Mouse (Mus musculus) stomach, embryonic 16.5 days (tissue): ENCODE measurements at regions not wholly inside any gene's neighbourhood (a gene's known extent, or its start where the extent isn't known, plus 50 kb on each side); places are given as distances from the start of the nearest gene placed in this dataset.

Experiments
- ATAC-seq: fragments of 200-750 bp; cut with Nextera tagmentation; 2 replicates; pipeline ENCODE4 v1.8.0; 2017; ENCODE audit warnings: moderate number of reproducible peaks, moderate TSS enrichment; ENCODE audit not compliant: insufficient read depth, low FRiP score
- H3K27ac ChIP-seq: fragments of 300-500 bp; sonication (generic); 2 replicates; pipeline ENCODE4 v1.5.1; 2014; ENCODE audit warnings: low read length
- H3K27me3 ChIP-seq: fragments of 300-500 bp; sonication (generic); 2 replicates; pipeline ENCODE4 v1.6.1; 2014; ENCODE audit warnings: low read length, control low read depth, mixed read lengths; ENCODE audit not compliant: control insufficient read depth, insufficient read depth
- H3K36me3 ChIP-seq: fragments of 300-500 bp; sonication (generic); 2 replicates; pipeline ENCODE4 v1.6.1; 2014; ENCODE audit warnings: low read length; ENCODE audit not compliant: control insufficient read depth, insufficient read depth
- H3K4me1 ChIP-seq: fragments of 300-500 bp; sonication (generic); 2 replicates; pipeline ENCODE4 v1.6.1; 2014; ENCODE audit warnings: low read length, control low read depth, mixed read lengths; ENCODE audit not compliant: control insufficient read depth, insufficient read depth
- H3K4me2 ChIP-seq: fragments of 300-500 bp; sonication (generic); 2 replicates; pipeline ENCODE4 v1.6.1; 2014; ENCODE audit warnings: low read depth, low read length, mixed read lengths
- H3K4me3 ChIP-seq: fragments of 300-500 bp; sonication (generic); replicated peaks from 2 replicates; pipeline ENCODE4 v1.5.1; 2014; ENCODE audit warnings: mild to moderate bottlenecking, low read length
- H3K9ac ChIP-seq: fragments of 300-500 bp; sonication (generic); 2 replicates; pipeline ENCODE4 v1.6.1; 2014; ENCODE audit warnings: low read length
- H3K9me3 ChIP-seq: fragments of 300-500 bp; sonication (generic); replicated peaks from 2 replicates; pipeline ENCODE4 v1.6.1; 2016; ENCODE audit warnings: low read length, control low read depth; ENCODE audit not compliant: control insufficient read depth
- WGBS: fragments of 180-500 bp; shearing (Covaris S2); extraction: QIAGEN DNeasy Blood & Tissue Kit; methylation state at CpG from one replicate; pipeline ENCODE4 v1.1.7; 2014; 5-methylcytosine and 5-hydroxymethylcytosine counted together

DNA sequence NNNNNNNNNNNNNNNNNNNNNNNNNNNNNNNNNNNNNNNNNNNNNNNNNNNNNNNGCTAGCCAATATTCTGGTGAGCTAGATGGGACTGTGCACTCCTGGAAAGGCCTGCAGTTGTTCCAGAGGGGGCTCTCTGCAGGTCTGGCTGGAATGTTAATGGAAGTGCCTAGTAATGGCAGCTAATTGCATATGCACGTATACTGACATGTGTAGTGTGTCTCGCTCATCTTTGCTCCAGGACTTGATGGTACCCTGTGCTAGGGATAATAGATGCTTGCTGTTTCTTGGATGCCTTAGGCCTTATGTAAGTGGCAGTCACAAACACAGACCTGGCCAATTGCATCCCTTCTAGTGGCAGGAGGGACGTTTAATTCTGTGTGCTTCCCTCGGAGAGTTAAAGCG lies 560.0 kb upstream of the 3110018I06Rik start:
- Histone ChIP-seq H3K9ac (no peak overlapping the region), H3K4me2 (no peak overlapping the region), H3K4me3 (no peak overlapping the region), H3K9me3 (no peaks in the 10 kb centered on the region), H3K27me3 (no peaks in the 10 kb centered on the region), H3K4me1 (no peaks in the 10 kb centered on the region), H3K36me3 (no peaks in the 10 kb centered on the region), H3K27ac (no peak overlapping the region)
- 75% methylated on average over 5 of the region's 5 CpGs for WGBS
- no peak for ATAC-seq

- 66% methylated on average over 13 of the region's 13 CpGs for WGBS
Observed at GRCm38 (mm10) chr12:106929161-106929560, 559.3 kb upstream of the 3110018I06Rik start.

DNA sequence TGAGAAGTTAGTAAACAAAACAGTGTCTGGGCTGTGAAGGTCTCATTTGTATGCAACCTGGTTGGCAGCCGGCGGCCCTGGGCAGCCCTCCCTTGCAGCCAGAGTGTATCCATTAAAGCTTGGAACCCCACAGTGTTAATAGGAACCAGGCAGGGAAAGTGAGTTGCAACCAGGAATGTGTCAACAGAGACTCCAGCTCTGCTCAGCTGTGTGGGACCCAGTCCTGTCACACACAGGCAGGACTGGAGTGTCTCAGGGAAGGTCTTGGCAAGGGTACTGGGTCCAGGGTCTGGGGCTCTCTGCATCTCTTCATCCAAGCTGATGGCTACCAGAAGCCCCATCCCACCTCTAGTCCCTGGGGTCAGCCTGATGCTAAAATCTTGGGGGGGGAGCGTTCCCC lies 556.8 kb upstream of the 3110018I06Rik start:
- 75% methylated on average over 3 of the region's 3 CpGs for WGBS
- Histone ChIP-seq H3K27ac (no peak overlapping the region), H3K36me3 (no peaks in the 10 kb centered on the region), H3K4me2 (no peak overlapping the region), H3K9ac (no peak overlapping the region), H3K4me1 (no peaks in the 10 kb centered on the region), H3K9me3 (no peaks in the 10 kb centered on the region), H3K4me3 (no peak overlapping the region), H3K27me3 (no peaks in the 10 kb centered on the region)
- ATAC-seq: no peak

More at GRCm38 (mm10) chr12:106929161-106929560, 559.3 kb upstream of the 3110018I06Rik start:
- no peaks in the 10 kb centered on the region for H3K27me3 ChIP-seq
- H3K9me3 ChIP-seq: no peaks in the 10 kb centered on the region
- H3K36me3 ChIP-seq: no peaks in the 10 kb centered on the region
- no peaks in the 10 kb centered on the region for H3K4me1 ChIP-seq
- H3K4me3 ChIP-seq: no peak overlapping the region
- no peak overlapping the region for H3K9ac ChIP-seq
- no peak overlapping the region for H3K27ac ChIP-seq
- no peak for ATAC-seq
- H3K4me2 ChIP-seq: no peak overlapping the region

DNA sequence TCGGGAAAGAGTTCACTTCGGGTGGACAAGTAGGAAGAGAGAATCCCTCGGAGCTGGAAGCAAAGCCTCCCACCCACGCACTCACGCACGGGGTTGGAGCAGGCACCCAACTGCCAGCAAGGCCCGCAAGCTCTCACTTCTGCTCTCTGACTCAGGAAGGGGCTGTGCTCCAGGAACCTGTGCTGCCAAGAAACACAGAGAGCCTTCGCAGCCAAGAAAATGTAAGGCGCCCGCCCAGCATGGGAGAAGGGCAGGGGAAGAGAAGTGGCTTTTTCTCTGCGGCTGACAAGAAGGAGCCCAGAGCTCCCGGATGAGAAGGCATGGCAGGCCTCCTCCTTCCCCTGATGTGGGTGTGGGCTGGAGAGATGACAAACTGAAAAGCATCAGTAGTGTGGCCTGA lies 549.1 kb upstream of the 3110018I06Rik start:
- WGBS: 66% methylated on average over 12 of the region's 12 CpGs
- no peaks in the 10 kb centered on the region for H3K4me1 ChIP-seq
- no peak overlapping the region for H3K9ac ChIP-seq
- no peak for ATAC-seq
- H3K4me3 ChIP-seq: no peak overlapping the region
- no peak overlapping the region for H3K4me2 ChIP-seq
- H3K9me3 ChIP-seq: no peaks in the 10 kb centered on the region
- no peaks in the 10 kb centered on the region for H3K27me3 ChIP-seq
- no peak overlapping the region for H3K27ac ChIP-seq
- no peaks in the 10 kb centered on the region for H3K36me3 ChIP-seq

DNA sequence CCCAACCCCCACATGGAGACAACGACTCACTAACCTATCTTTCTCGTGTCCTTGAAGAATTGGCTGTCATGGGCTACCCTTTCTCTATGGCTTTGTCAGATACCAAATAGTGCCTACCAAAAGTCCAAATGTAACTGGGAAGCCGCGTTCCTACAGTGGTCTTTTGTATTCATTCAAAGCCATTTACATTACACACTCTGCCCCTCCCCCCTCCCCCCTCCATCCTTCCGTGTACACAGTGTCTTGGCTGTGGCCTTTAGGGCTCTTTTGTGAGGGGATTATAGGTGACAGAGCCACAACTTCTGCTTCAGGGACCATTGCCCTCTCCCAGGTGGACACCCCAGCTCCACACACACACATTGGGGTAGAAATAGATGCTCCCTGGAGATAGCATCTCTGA lies 544.6 kb upstream of the 3110018I06Rik start:
- Histone ChIP-seq H3K4me3 (no peak overlapping the region), H3K36me3 (no peaks in the 10 kb centered on the region), H3K4me1 (no peaks in the 10 kb centered on the region), H3K9ac (no peak overlapping the region), H3K9me3 (no peaks in the 10 kb centered on the region), H3K27ac (no peak overlapping the region), H3K27me3 (no peaks in the 10 kb centered on the region), H3K4me2 (no peak overlapping the region)
- WGBS: 34% methylated on average over 5 of the region's 5 CpGs
- no peak for ATAC-seq

- Histone ChIP-seq H3K27ac (no peak overlapping the region), H3K27me3 (no peaks in the 10 kb centered on the region), H3K4me2 (no peak overlapping the region), H3K9me3 (0 out of 2 replicates have a peak, but pooled peaks cover 3% of the 10 kb centered on the region), H3K4me1 (peaks cover 3% of the 10 kb centered on the region; the same call in 1 of the 2 replicates), H3K9ac (no peak overlapping the region), H3K36me3 (no peaks in the 10 kb centered on the region), H3K4me3 (no peak overlapping the region)
- ATAC-seq: no peak
- WGBS: 44% methylated on average over 11 of the region's 11 CpGs
Observed at GRCm38 (mm10) chr12:106952621-106953020, 535.8 kb upstream of the 3110018I06Rik start.

- WGBS: 56% methylated on average over 12 of the region's 12 CpGs
- Histone ChIP-seq H3K36me3 (no peaks in the 10 kb centered on the region), H3K4me2 (no peak overlapping the region), H3K9ac (no peak overlapping the region), H3K4me3 (no peak overlapping the region), H3K27me3 (no peaks in the 10 kb centered on the region), H3K27ac (no peak overlapping the region), H3K9me3 (0 out of 2 replicates have a peak, but pooled peaks cover 3% of the 10 kb centered on the region), H3K4me1 (peaks cover 3% of the 10 kb centered on the region; the same call in 1 of the 2 replicates)
- ATAC-seq: peak; percentile 44; the same call in 1 of the 2 replicates
Observed at GRCm38 (mm10) chr12:106955778-106956177, 532.7 kb upstream of the 3110018I06Rik start.

DNA sequence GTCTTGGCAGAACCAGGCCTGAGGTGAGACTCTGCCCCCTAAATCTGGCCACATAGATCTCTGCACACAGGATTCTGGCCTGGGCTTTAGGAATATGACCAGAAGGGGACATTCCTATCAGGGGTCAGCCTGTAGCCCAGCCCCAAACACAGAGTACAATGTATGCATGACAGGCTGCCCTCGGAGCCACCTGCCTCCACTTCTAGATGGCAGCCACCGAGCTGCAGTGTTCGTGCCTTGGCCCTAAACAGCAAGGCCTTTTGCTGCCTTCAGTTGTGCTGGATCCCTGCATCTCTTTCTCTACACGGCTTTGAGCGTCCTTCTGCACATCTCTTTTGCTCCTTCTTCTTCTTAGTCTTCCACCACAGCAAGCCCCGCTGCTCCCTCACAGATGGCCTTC lies 532.2 kb upstream of the 3110018I06Rik start:
- no peak overlapping the region for H3K4me2 ChIP-seq
- H3K36me3 ChIP-seq: no peaks in the 10 kb centered on the region
- H3K4me3 ChIP-seq: no peak overlapping the region
- no peaks in the 10 kb centered on the region for H3K27me3 ChIP-seq
- H3K9me3 ChIP-seq: no peaks in the 10 kb centered on the region
- 78% methylated on average over 6 of the region's 6 CpGs for WGBS
- no peak for ATAC-seq
- no peak overlapping the region for H3K9ac ChIP-seq
- no peak overlapping the region for H3K27ac ChIP-seq
- peaks cover 3% of the 10 kb centered on the region; the same call in 1 of the 2 replicates for H3K4me1 ChIP-seq

DNA sequence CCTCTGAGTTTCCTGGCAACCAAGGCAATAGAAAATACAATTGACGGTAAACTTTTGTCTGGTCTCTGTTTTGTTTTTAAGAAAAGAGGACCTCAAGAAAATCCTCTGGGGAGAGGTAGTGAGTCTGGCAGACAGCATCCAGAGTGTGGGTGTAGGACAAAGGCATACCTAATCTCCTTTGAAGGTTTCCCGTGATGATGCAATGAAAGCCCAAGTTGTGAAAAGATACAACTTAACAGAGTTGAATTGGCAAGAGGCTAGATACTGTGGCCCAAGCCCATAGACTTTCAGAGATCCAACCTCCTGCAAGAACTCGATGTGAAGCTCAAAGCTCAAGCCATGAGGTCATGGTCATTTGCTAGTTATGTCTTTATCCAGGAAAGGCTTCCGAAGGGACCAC lies 526.4 kb upstream of the 3110018I06Rik start:
- Histone ChIP-seq H3K36me3 (no peaks in the 10 kb centered on the region), H3K4me2 (no peak overlapping the region), H3K9ac (no peak overlapping the region), H3K4me3 (no peak overlapping the region), H3K27ac (no peak overlapping the region), H3K4me1 (no peaks in the 10 kb centered on the region), H3K27me3 (no peaks in the 10 kb centered on the region), H3K9me3 (no peaks in the 10 kb centered on the region)
- no peak for ATAC-seq
- WGBS: 77% methylated on average over 4 of the region's 4 CpGs

GRCm38 (mm10) chr12:106963762-106964161 lies 524.7 kb upstream of the 3110018I06Rik start:
- H3K27me3 ChIP-seq: no peaks in the 10 kb centered on the region
- H3K4me3 ChIP-seq: no peak overlapping the region
- H3K9ac ChIP-seq: no peak overlapping the region
- no peaks in the 10 kb centered on the region for H3K36me3 ChIP-seq
- no peaks in the 10 kb centered on the region for H3K9me3 ChIP-seq
- no peak for ATAC-seq
- H3K4me2 ChIP-seq: no peak overlapping the region
- no peaks in the 10 kb centered on the region for H3K4me1 ChIP-seq
- H3K27ac ChIP-seq: no peak overlapping the region
- WGBS: 62% methylated on average over 5 of the region's 5 CpGs
